Mouse (Mus musculus): ENCODE data around the gene Cirbp. TPM values are rescaled to one million over a fixed set of nuclear protein-coding genes. Genes with fewer than 3 reads are reported as not detected.

Gene Cirbp
- total and polyA plus RNA-seq, 2 experiments from 2014 or later = 315 to 829 TPM

- Histone ChIP-seq H3K4me2 (ENCODE audit: low read depth, low read length, poor library complexity, severe bottlenecking) (no peak overlapping the region), H3K27me3 (ENCODE audit: insufficient read depth, low read length) (no peaks in the 10 kb centered on the region), H3K36me3 (ENCODE audit: insufficient read depth, low read length) (peaks cover 17% of the 10 kb centered on the region), H3K9ac (replicated peaks; ENCODE audit: low read length, poor library complexity, severe bottlenecking) (no peak overlapping the region), H3K27ac (ENCODE audit: low read depth, low read length) (no peak overlapping the region), H3K9me3 (ENCODE audit: low read length) (no peaks in the 10 kb centered on the region), H3K4me3 (ENCODE audit: low read depth, low read length) (no peak overlapping the region), H3K4me1 (ENCODE audit: insufficient read depth, low read length) (peaks cover 20% of the 10 kb centered on the region)
- WGBS = 78% methylated on average over 11 of the region's 11 CpGs
- no peak for TF ChIP-seq CTCF (IDR thresholded peaks at IDR 0.05)
- no peak for DNase-seq (ENCODE audit: low spot score)
- no peak for ATAC-seq (ENCODE audit: low FRiP score)
Observed at GRCm38 (mm10) chr10:80139975-80140665, 25.7 kb upstream of the Cirbp start.

GRCm38 (mm10) chr10:80140666-80141035 is 25.1 kb upstream of the Cirbp start, which contains the start of gene Cbarp:
Gene Cbarp (minus strand): TSS chr10:80140835.
- peak within 1 kb of the TSS; percentile 97 for H3K27ac ChIP-seq (ENCODE audit: low read depth, low read length)
- 0 out of 2 replicates have a peak within 1 kb of the TSS, but pooled peaks have one; percentile 36 for H3K9ac ChIP-seq (replicated peaks; ENCODE audit: low read length, poor library complexity, severe bottlenecking)
- DNase-seq (ENCODE audit: low spot score) = no peak
- peak within 1 kb of the TSS; percentile 89 for H3K4me2 ChIP-seq (ENCODE audit: low read depth, low read length, poor library complexity, severe bottlenecking)
- peaks cover 20% of the 10 kb centered on the region for H3K4me1 ChIP-seq (ENCODE audit: insufficient read depth, low read length)
- TF ChIP-seq CTCF (IDR thresholded peaks at IDR 0.05) = no peak
- no peak for ATAC-seq (ENCODE audit: low FRiP score)
- H3K9me3 ChIP-seq (ENCODE audit: low read length) = no peaks in the 10 kb centered on the region
- H3K27me3 ChIP-seq (ENCODE audit: insufficient read depth, low read length) = no peaks in the 10 kb centered on the region
- peak within 1 kb of the TSS; percentile 72 for H3K4me3 ChIP-seq (ENCODE audit: low read depth, low read length)
- H3K36me3 ChIP-seq (ENCODE audit: insufficient read depth, low read length) = peaks cover 13% of the 10 kb centered on the region
- 80% methylated on average over 10 of the region's 10 CpGs for WGBS

GRCm38 (mm10) chr10:80141243-80141642 is 24.5 kb upstream of the Cirbp start:
- peaks cover 17% of the 10 kb centered on the region for H3K4me1 ChIP-seq (ENCODE audit: insufficient read depth, low read length)
- H3K4me3 ChIP-seq (ENCODE audit: low read depth, low read length) = peak overlapping the region; percentile 72
- DNase-seq (ENCODE audit: low spot score) = peak; percentile 95
- no peaks in the 10 kb centered on the region for H3K9me3 ChIP-seq (ENCODE audit: low read length)
- H3K27me3 ChIP-seq (ENCODE audit: insufficient read depth, low read length) = no peaks in the 10 kb centered on the region
- peak overlapping the region; percentile 89 for H3K27ac ChIP-seq (ENCODE audit: low read depth, low read length)
- H3K9ac ChIP-seq (replicated peaks; ENCODE audit: low read length, poor library complexity, severe bottlenecking) = 0 out of 2 replicates have a peak overlapping the region, but pooled peaks have one; percentile 36
- peak; percentile 65 for ATAC-seq (ENCODE audit: low FRiP score)
- peaks cover 14% of the 10 kb centered on the region for H3K36me3 ChIP-seq (ENCODE audit: insufficient read depth, low read length)
- under 1% methylated on average over 29 of the region's 29 CpGs for WGBS
- peak; percentile 74 for TF ChIP-seq CTCF (IDR thresholded peaks at IDR 0.05)
- H3K4me2 ChIP-seq (ENCODE audit: low read depth, low read length, poor library complexity, severe bottlenecking) = peak overlapping the region; percentile 85

GRCm38 (mm10) chr10:80141786-80142529 is 23.8 kb upstream of the Cirbp start:
- H3K4me2 ChIP-seq (ENCODE audit: low read depth, low read length, poor library complexity, severe bottlenecking) = peak overlapping the region; percentile 85
- ATAC-seq (ENCODE audit: low FRiP score) (peak; percentile 84), DNase-seq (ENCODE audit: low spot score) (peak; percentile 99)
- H3K27me3 ChIP-seq (ENCODE audit: insufficient read depth, low read length) = no peaks in the 10 kb centered on the region
- whole genome bisulfite sequencing = under 1% methylated on average over 43 of the region's 43 CpGs
- H3K4me1 ChIP-seq (ENCODE audit: insufficient read depth, low read length) = peaks cover 11% of the 10 kb centered on the region
- no peak for TF ChIP-seq CTCF (IDR thresholded peaks at IDR 0.05)
- peak overlapping the region; percentile 72 for H3K4me3 ChIP-seq (ENCODE audit: low read depth, low read length)
- no peaks in the 10 kb centered on the region for H3K9me3 ChIP-seq (ENCODE audit: low read length)
- H3K9ac ChIP-seq (replicated peaks; ENCODE audit: low read length, poor library complexity, severe bottlenecking) = peak overlapping the region; percentile 88
- H3K27ac ChIP-seq (ENCODE audit: low read depth, low read length) = peak overlapping the region; percentile 89
- peaks cover 15% of the 10 kb centered on the region for H3K36me3 ChIP-seq (ENCODE audit: insufficient read depth, low read length)

- no peak for ATAC-seq (ENCODE audit: low FRiP score)
- peaks cover 5% of the 10 kb centered on the region; the same call in 1 of the 2 replicates for H3K4me1 ChIP-seq (ENCODE audit: insufficient read depth, low read length)
- no peak for DNase-seq (ENCODE audit: low spot score)
- no peaks in the 10 kb centered on the region for H3K27me3 ChIP-seq (ENCODE audit: insufficient read depth, low read length)
- H3K27ac ChIP-seq (ENCODE audit: low read depth, low read length) = peak overlapping the region; percentile 89
- H3K36me3 ChIP-seq (ENCODE audit: insufficient read depth, low read length) = peaks cover 15% of the 10 kb centered on the region
- peak overlapping the region; percentile 72 for H3K4me3 ChIP-seq (ENCODE audit: low read depth, low read length)
- TF ChIP-seq CTCF (IDR thresholded peaks at IDR 0.05) = no peak
- no peaks in the 10 kb centered on the region for H3K9me3 ChIP-seq (ENCODE audit: low read length)
- H3K9ac ChIP-seq (replicated peaks; ENCODE audit: low read length, poor library complexity, severe bottlenecking) = peak overlapping the region; percentile 88
- 0% methylated on average over 15 of the region's 15 CpGs for WGBS
- H3K4me2 ChIP-seq (ENCODE audit: low read depth, low read length, poor library complexity, severe bottlenecking) = peak overlapping the region; percentile 85
Observed at GRCm38 (mm10) chr10:80142530-80142925, 23.3 kb upstream of the Cirbp start.

- Histone ChIP-seq H3K4me1 (ENCODE audit: insufficient read depth, low read length) (peaks cover 5% of the 10 kb centered on the region; the same call in 1 of the 2 replicates), H3K27ac (ENCODE audit: low read depth, low read length) (no peak overlapping the region), H3K27me3 (ENCODE audit: insufficient read depth, low read length) (no peaks in the 10 kb centered on the region), H3K36me3 (ENCODE audit: insufficient read depth, low read length) (peaks cover 15% of the 10 kb centered on the region), H3K9me3 (ENCODE audit: low read length) (no peaks in the 10 kb centered on the region), H3K4me3 (ENCODE audit: low read depth, low read length) (no peak overlapping the region), H3K9ac (replicated peaks; ENCODE audit: low read length, poor library complexity, severe bottlenecking) (no peak overlapping the region), H3K4me2 (ENCODE audit: low read depth, low read length, poor library complexity, severe bottlenecking) (no peak overlapping the region)
- TF ChIP-seq CTCF (IDR thresholded peaks at IDR 0.05) = no peak
- DNase-seq (ENCODE audit: low spot score) (no peak), ATAC-seq (ENCODE audit: low FRiP score) (no peak)
- WGBS = 91% methylated on average over 7 of the region's 7 CpGs
Observed at GRCm38 (mm10) chr10:80143664-80144063, 22.1 kb upstream of the Cirbp start.
